Mouse (Mus musculus) stomach, embryonic 16.5 days (tissue): Measurements from ENCODE around the gene Srpk3. TPM values are rescaled to one million over a fixed set of nuclear protein-coding genes. Genes with fewer than 3 reads are reported as not detected.

Source experiments
- ATAC-seq: fragments of 200-750 bp; cut with Nextera tagmentation; 2 replicates; pipeline ENCODE4 v1.8.0; 2017; ENCODE audit warnings: moderate number of reproducible peaks, moderate TSS enrichment; ENCODE audit not compliant: insufficient read depth, low FRiP score
- H3K27ac ChIP-seq: fragments of 300-500 bp; sonication (generic); 2 replicates; pipeline ENCODE4 v1.5.1; 2014; ENCODE audit warnings: low read length
- H3K27me3 ChIP-seq: fragments of 300-500 bp; sonication (generic); 2 replicates; pipeline ENCODE4 v1.6.1; 2014; ENCODE audit warnings: low read length, control low read depth, mixed read lengths; ENCODE audit not compliant: control insufficient read depth, insufficient read depth
- H3K36me3 ChIP-seq: fragments of 300-500 bp; sonication (generic); 2 replicates; pipeline ENCODE4 v1.6.1; 2014; ENCODE audit warnings: low read length; ENCODE audit not compliant: control insufficient read depth, insufficient read depth
- H3K4me1 ChIP-seq: fragments of 300-500 bp; sonication (generic); 2 replicates; pipeline ENCODE4 v1.6.1; 2014; ENCODE audit warnings: low read length, control low read depth, mixed read lengths; ENCODE audit not compliant: control insufficient read depth, insufficient read depth
- H3K4me2 ChIP-seq: fragments of 300-500 bp; sonication (generic); 2 replicates; pipeline ENCODE4 v1.6.1; 2014; ENCODE audit warnings: low read depth, low read length, mixed read lengths
- H3K4me3 ChIP-seq: fragments of 300-500 bp; sonication (generic); replicated peaks from 2 replicates; pipeline ENCODE4 v1.5.1; 2014; ENCODE audit warnings: mild to moderate bottlenecking, low read length
- H3K9ac ChIP-seq: fragments of 300-500 bp; sonication (generic); 2 replicates; pipeline ENCODE4 v1.6.1; 2014; ENCODE audit warnings: low read length
- H3K9me3 ChIP-seq: fragments of 300-500 bp; sonication (generic); replicated peaks from 2 replicates; pipeline ENCODE4 v1.6.1; 2016; ENCODE audit warnings: low read length, control low read depth; ENCODE audit not compliant: control insufficient read depth
- WGBS: fragments of 180-500 bp; shearing (Covaris S2); extraction: QIAGEN DNeasy Blood & Tissue Kit; methylation state at CpG from one replicate; pipeline ENCODE4 v1.1.7; 2014; 5-methylcytosine and 5-hydroxymethylcytosine counted together
- polyA plus RNA-seq: library from polyadenylated mRNA; unstranded; fragments of >200 nt; fragmentation: Nextera tagmentation; extraction: Ambion mirVana; gene quantifications from 2 replicates; pipeline ENCODE4 v1.2.1, GENCODE M21; 2015

The Srpk3 gene
- polyA plus RNA-seq, 1 experiment from 2014 or later = 15.1 TPM

- 82% methylated on average over 13 of the region's 13 CpGs for WGBS
Measured at GRCm38 (mm10) chrX:73758611-73759290, 15.5 kb upstream of the Srpk3 start.

GRCm38 (mm10) chrX:73765311-73765710, 8.9 kb upstream of the Srpk3 start:
- no peak for ATAC-seq
- no peak overlapping the region for H3K4me2 ChIP-seq
- H3K27ac ChIP-seq = no peak overlapping the region
- H3K4me1 ChIP-seq = no peaks in the 10 kb centered on the region
- H3K36me3 ChIP-seq = no peaks in the 10 kb centered on the region
- no peak overlapping the region for H3K4me3 ChIP-seq
- no peaks in the 10 kb centered on the region for H3K27me3 ChIP-seq
- H3K9ac ChIP-seq = no peak overlapping the region
- H3K9me3 ChIP-seq = no peaks in the 10 kb centered on the region
- 63% methylated on average over 1 of the region's 1 CpGs for WGBS

More at GRCm38 (mm10) chrX:73758611-73759290, 15.5 kb upstream of the Srpk3 start:
- Histone ChIP-seq H3K27me3 (no peaks in the 10 kb centered on the region), H3K9ac (no peak overlapping the region), H3K27ac (no peak overlapping the region), H3K4me2 (no peak overlapping the region), H3K36me3 (no peaks in the 10 kb centered on the region), H3K4me3 (no peak overlapping the region), H3K4me1 (no peaks in the 10 kb centered on the region), H3K9me3 (no peaks in the 10 kb centered on the region)
- ATAC-seq = no peak

GRCm38 (mm10) chrX:73767267-73767666, 6.9 kb upstream of the Srpk3 start:
- Histone ChIP-seq H3K4me3 (no peak overlapping the region), H3K27me3 (no peaks in the 10 kb centered on the region; the same call in 1 of the 2 replicates), H3K27ac (no peak overlapping the region), H3K4me2 (no peak overlapping the region), H3K9ac (no peak overlapping the region), H3K36me3 (no peaks in the 10 kb centered on the region), H3K9me3 (no peaks in the 10 kb centered on the region), H3K4me1 (no peaks in the 10 kb centered on the region)
- WGBS = 60% methylated on average over 9 of the region's 9 CpGs
- ATAC-seq = 0 out of 2 replicates have a peak, but pooled peaks have one; percentile 15

- H3K4me3 ChIP-seq = no peak overlapping the region
- ATAC-seq = peak; percentile 77
- peak overlapping the region; percentile 62 for H3K27ac ChIP-seq
- H3K4me2 ChIP-seq = no peak overlapping the region
- no peaks in the 10 kb centered on the region; the same call in 1 of the 2 replicates for H3K27me3 ChIP-seq
- peak overlapping the region; percentile 43; the same call in 1 of the 2 replicates for H3K9ac ChIP-seq
- WGBS = 68% methylated on average over 10 of the region's 10 CpGs
- no peaks in the 10 kb centered on the region for H3K9me3 ChIP-seq
- H3K36me3 ChIP-seq = peaks cover 6% of the 10 kb centered on the region; the same call in 1 of the 2 replicates
- H3K4me1 ChIP-seq = peaks cover 5% of the 10 kb centered on the region; the same call in 1 of the 2 replicates
Measured at GRCm38 (mm10) chrX:73774802-73775483, 738 bp downstream of the Srpk3 start.

- ATAC-seq = no peak
- 81% methylated on average over 3 of the region's 3 CpGs for WGBS
Measured at GRCm38 (mm10) chrX:73782227-73782626, 8.0 kb downstream of the Srpk3 start.

GRCm38 (mm10) chrX:73785666-73786065, 11.5 kb downstream of the Srpk3 start:
- Histone ChIP-seq H3K4me3 (peak overlapping the region; percentile 67), H3K9me3 (no peaks in the 10 kb centered on the region), H3K36me3 (no peaks in the 10 kb centered on the region), H3K9ac (peak overlapping the region; percentile 77), H3K27ac (peak overlapping the region; percentile 92), H3K27me3 (no peaks in the 10 kb centered on the region), H3K4me2 (peak overlapping the region; percentile 61), H3K4me1 (peaks cover 12% of the 10 kb centered on the region)
- ATAC-seq = no peak

More at GRCm38 (mm10) chrX:73782227-73782626, 8.0 kb downstream of the Srpk3 start:
- Histone ChIP-seq H3K27me3 (no peaks in the 10 kb centered on the region), H3K4me2 (no peak overlapping the region), H3K36me3 (0 out of 2 replicates have a peak, but pooled peaks cover 4% of the 10 kb centered on the region), H3K9ac (no peak overlapping the region), H3K4me3 (no peak overlapping the region), H3K27ac (no peak overlapping the region), H3K4me1 (peaks cover 7% of the 10 kb centered on the region; the same call in 1 of the 2 replicates), H3K9me3 (no peaks in the 10 kb centered on the region)

- Histone ChIP-seq H3K4me1 (peaks cover 12% of the 10 kb centered on the region), H3K4me2 (peak within 1 kb of the TSS; percentile 61), H3K27ac (peak within 1 kb of the TSS; percentile 92), H3K9ac (peak within 1 kb of the TSS; percentile 83), H3K36me3 (no peaks in the 10 kb centered on the region), H3K27me3 (no peaks in the 10 kb centered on the region), H3K4me3 (peak within 1 kb of the TSS; percentile 67), H3K9me3 (no peaks in the 10 kb centered on the region)
- WGBS = 14% methylated on average over 52 of the region's 52 CpGs
- ATAC-seq = peak; percentile 97
Measured at GRCm38 (mm10) chrX:73786364-73787224, 12.4 kb downstream of the Srpk3 start, which contains the start of the genes Idh3g and Ssr4. Idh3g (minus strand) TSS chrX:73786897. Ssr4 (plus strand) TSS chrX:73787028.

GRCm38 (mm10) chrX:73787225-73787558, 13.0 kb downstream of the Srpk3 start:
- peak overlapping the region; percentile 67 for H3K4me3 ChIP-seq
- peak overlapping the region; percentile 83 for H3K9ac ChIP-seq
- peak overlapping the region; percentile 56 for H3K4me2 ChIP-seq
- WGBS = 16% methylated on average over 21 of the region's 22 CpGs
- no peaks in the 10 kb centered on the region for H3K27me3 ChIP-seq
- peak overlapping the region; percentile 84 for H3K27ac ChIP-seq
- H3K4me1 ChIP-seq = peaks cover 12% of the 10 kb centered on the region
- H3K9me3 ChIP-seq = no peaks in the 10 kb centered on the region
- peak; percentile 9 for ATAC-seq
- no peaks in the 10 kb centered on the region for H3K36me3 ChIP-seq
